Mouse (Mus musculus): ENCODE measurements at regions not wholly inside any gene's neighbourhood (a gene's known extent, or its start where the extent isn't known, plus 50 kb on each side); places are given as distances from the start of the nearest gene placed in this dataset.

GRCm38 (mm10) chr1:186341878-186342277 is 224.8 kb upstream of the Lyplal1 start:
- no peak for TF ChIP-seq POLR2A (IDR thresholded peaks at IDR 0.05; ENCODE audit: borderline replicate concordance, low read depth, low read length)
- TF ChIP-seq CTCF (IDR thresholded peaks at IDR 0.05; ENCODE audit: low read depth, low read length): no peak
